Mouse (Mus musculus) naive thymus-derived CD4-positive, alpha-beta T cell, adult 2 months (primary cell): ENCODE results near the gene Tsfm.
"Not testable (repeated sequence)": the region's sequence is repeated elsewhere in the genome, so short reads cannot be mapped to it uniquely, and the experiment has no call there.

Experiments
- DNase-seq: peaks from one replicate; pipeline ENCODE4 v3.0.0-alpha.2; 2011; ENCODE audit warnings: low read depth

The Tsfm gene

GRCm38 (mm10) chr10:127030336-127031296, at the start of gene Tsfm:
Tsfm (minus strand) TSS chr10:127030840.
- peak; percentile 91 for DNase-seq

GRCm38 (mm10) chr10:127079665-127080391, 49.2 kb upstream of the Tsfm start:
- DNase-seq = no peak

GRCm38 (mm10) chr10:127078677-127079575, 48.3 kb upstream of the Tsfm start:
- DNase-seq = no peak

- no peak for DNase-seq
Measured at GRCm38 (mm10) chr10:127078001-127078676, 47.5 kb upstream of the Tsfm start.

- no peak for DNase-seq
Measured at GRCm38 (mm10) chr10:127077515-127077914, 46.9 kb upstream of the Tsfm start.

GRCm38 (mm10) chr10:127076082-127076481, 45.4 kb upstream of the Tsfm start:
- peak; percentile 89 for DNase-seq

GRCm38 (mm10) chr10:127075651-127076050, 45.0 kb upstream of the Tsfm start:
- DNase-seq = no peak

- peak; percentile 89 for DNase-seq
Measured at GRCm38 (mm10) chr10:127075080-127075479, 44.4 kb upstream of the Tsfm start, which contains the start of gene Agap2. Agap2 (plus strand) TSS chr10:127075284.

- no peak for DNase-seq
Measured at GRCm38 (mm10) chr10:127073981-127074380, 43.3 kb upstream of the Tsfm start.

GRCm38 (mm10) chr10:127072969-127073368, 42.3 kb upstream of the Tsfm start:
- DNase-seq = not testable (repeated sequence)

- not testable (repeated sequence) for DNase-seq
Measured at GRCm38 (mm10) chr10:127072270-127072669, 41.6 kb upstream of the Tsfm start.

- DNase-seq = no peak
Measured at GRCm38 (mm10) chr10:127071203-127071602, 40.6 kb upstream of the Tsfm start.

- peak; percentile 75 for DNase-seq
Measured at GRCm38 (mm10) chr10:127070190-127071121, 39.8 kb upstream of the Tsfm start, which contains the start of gene Tspan31. Tspan31 (minus strand) TSS chr10:127070264.

- no peak for DNase-seq
Measured at GRCm38 (mm10) chr10:127069281-127070189, 38.9 kb upstream of the Tsfm start.

GRCm38 (mm10) chr10:127068360-127069038, 37.9 kb upstream of the Tsfm start:
- DNase-seq = no peak

- DNase-seq = no peak
Measured at GRCm38 (mm10) chr10:127066519-127067018, 35.9 kb upstream of the Tsfm start.

- DNase-seq = no peak
Measured at GRCm38 (mm10) chr10:127065981-127066380, 35.3 kb upstream of the Tsfm start.
